Mouse (Mus musculus): ENCODE data around the gene Etfbkmt.

Etfbkmt gene

DNA sequence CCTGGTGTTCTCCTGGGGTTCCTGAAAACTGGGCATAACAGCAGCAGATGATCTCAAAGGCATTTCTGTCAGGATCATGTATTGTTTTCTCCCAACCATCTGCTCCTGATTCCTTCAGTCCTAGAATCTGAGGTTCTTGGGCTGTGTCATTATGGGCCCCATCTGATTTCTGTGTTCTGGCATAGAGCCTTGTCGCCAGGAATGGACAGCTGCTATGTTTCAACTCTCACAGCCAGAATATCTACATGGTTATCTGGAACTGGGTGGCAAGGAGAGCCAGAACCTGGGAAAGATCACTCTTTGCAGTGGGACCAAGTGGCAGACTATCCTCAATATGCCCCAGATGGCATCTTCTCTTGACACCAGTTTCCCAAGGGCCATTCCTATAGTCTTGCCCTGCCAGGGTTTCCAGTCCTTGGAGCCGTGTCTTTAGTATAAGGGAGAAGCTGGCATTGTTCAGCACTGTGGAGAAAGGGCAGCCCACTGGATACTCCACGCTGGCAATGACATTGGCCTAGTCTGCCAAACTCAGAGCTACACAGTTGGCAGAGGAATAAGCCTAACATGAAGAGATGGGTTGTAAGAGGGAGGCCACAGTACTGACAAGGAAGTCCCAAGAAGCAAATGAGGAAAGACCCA lies 35.4 kb downstream of the Etfbkmt start:
- no peak for DNase-seq (ENCODE audit: low read depth, low spot score)

GRCm38 (mm10) chr6:149179064-149179463 lies 39.4 kb downstream of the Etfbkmt start:
- DNase-seq (ENCODE audit: low read depth, low spot score), result no peak

DNA sequence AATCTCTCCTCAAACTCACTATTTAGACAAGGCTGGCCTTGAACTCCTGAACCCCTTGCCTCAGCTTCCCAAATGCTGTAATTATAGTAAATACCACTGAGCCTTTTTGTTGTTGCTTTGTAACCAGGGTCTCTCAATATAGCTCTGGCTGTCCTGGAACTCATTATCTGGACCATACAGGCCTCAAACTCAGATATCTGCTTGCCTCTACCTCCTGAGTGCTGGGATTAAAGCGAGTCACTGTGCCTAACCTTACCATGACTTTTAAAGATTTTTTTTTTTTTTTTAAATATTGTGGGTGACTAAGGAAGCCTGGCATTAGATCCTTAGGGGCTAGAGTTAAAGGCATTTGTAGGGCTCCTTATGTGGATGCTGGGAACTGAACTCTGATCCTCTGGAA lies 44.4 kb downstream of the Etfbkmt start:
- no peak for DNase-seq (ENCODE audit: low read depth, low spot score)

DNA sequence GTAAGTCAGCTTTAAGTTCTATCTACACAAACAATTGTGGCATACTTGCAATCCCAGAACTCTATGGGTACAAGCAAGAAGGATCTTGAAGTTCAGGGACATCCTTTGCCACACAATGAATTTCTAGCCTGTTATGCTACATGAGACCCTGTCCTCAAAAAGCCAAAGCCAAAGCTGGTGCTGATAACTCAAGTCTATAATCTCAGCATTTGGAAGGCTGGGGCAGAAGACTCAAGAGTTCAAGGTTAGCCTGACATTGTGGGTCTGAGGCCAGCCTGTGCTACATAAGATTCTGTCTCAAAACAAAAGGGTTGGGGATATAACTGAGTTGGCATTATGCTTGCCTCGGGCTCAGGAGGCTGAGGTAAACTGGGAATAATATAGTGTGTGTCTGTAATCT lies 47.7 kb downstream of the Etfbkmt start:
- no peak for DNase-seq (ENCODE audit: low read depth, low spot score)

DNA sequence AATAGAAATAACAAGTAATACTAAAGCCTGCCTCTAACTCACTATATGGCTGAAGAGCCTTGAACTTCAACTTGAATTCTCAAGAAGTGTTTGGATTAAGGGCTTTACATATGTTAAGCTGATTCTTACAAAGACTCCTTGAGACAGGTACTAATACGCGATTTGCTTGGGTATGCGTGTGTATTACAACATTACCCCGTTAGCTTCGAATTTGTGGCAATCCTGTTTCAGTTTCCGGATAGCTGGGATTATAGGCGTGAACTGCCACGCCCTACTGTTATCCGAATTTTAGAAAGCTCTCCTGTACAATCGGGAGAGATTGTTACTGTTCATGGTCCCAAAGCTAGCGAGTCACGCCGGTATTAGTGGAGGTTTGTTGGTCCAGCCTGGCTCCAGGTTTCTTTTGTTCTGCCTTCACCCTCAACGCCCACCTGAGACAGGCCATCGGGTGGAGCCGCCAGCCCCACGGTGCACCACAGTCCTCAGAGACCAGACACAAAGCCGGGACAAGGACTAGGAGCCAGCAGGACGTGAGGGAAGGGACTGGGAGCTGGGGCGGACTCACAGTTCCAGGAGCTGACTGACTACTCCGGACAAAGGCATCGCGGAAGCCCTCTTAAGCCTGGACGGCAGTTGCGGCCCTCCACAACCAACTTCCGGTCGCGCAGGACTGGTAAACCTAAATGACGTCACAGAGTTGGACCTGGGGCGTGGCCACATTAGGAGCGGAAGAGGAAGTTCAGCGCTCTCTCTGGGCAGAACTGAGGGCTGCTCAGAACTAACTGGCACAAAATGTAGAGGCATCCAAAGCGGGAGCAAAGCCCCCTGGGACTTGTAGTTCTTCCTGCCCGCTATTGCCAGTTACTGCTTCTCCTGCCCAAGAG lies 48.6 kb downstream of the Etfbkmt start, which contains the start of gene Amn1:
TSS of gene Amn1 (minus strand) at position 672 of the 884 bp plus-strand sequence.
- peak; percentile 99 for DNase-seq (ENCODE audit: low read depth, low spot score)

GRCm38 (mm10) chr6:149188925-149189257 lies 49.2 kb downstream of the Etfbkmt start:
- no peak for DNase-seq (ENCODE audit: low read depth, low spot score)

- no peak for DNase-seq (ENCODE audit: low read depth, low spot score)
These were observed 49.8 kb downstream of the Etfbkmt start for GRCm38 (mm10) chr6:149189340-149189922.

DNA sequence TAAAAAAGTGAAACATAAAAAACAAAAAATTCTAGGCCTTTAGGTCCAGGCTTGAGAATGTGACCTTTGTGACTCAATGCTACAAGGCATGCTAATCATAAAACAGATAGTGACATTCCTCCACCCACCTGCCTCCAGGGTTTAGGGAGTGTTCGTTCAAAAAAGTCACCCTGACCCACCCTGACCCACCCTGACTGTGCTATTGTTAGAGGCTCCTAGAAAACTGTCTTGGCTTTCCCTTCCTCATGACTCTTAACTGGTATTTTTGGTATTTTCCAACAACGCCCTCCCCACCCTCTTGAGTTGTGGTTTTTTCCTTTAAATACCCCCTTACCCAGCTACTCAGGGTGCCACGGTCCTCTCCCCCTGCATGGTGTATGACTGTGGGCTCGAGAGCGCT lies 52.3 kb downstream of the Etfbkmt start:
- DNase-seq (ENCODE audit: low read depth, low spot score), result peak; percentile 83

- DNase-seq (ENCODE audit: low read depth, low spot score), result peak; percentile 89
These were observed 53.7 kb downstream of the Etfbkmt start for GRCm38 (mm10) chr6:149193276-149193905.

DNA sequence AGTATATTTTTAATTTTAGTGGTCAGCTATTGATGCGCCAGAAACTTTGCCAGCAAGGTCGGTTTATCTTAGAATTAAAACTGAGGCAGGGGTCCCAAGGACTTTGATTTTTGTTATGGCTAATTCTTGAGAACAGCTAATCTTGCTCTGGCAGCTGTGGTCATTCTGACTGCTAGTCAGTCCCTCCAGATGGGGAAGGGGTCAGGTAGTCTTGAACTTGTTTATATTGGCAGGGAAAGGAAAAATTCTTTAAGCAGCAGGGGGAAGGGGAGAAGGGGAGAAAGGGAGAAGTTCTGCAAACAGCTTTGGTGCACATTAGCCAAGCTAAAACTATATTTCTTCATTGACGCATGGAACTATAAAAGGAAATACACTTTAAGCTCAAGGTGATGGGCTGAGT lies 57.5 kb downstream of the Etfbkmt start:
- no peak for DNase-seq (ENCODE audit: low read depth, low spot score)

- peak; percentile 38 for DNase-seq (ENCODE audit: low read depth, low spot score)
These were observed 58.9 kb downstream of the Etfbkmt start for GRCm38 (mm10) chr6:149198572-149198971.
